Mouse (Mus musculus) liver, adult 2 months (tissue): ENCODE measurements around the gene Uhrf1bp1l.

ENCODE experiments used
- CTCF ChIP-seq: fragments of 200-500 bp; IDR thresholded peaks from 2 replicates; pipeline ENCODE4 v1.5.1; 2011; ENCODE audit warnings: low read depth, low read length, control low read depth
- POLR2A ChIP-seq: fragments of 200-500 bp; IDR thresholded peaks from 2 replicates; pipeline ENCODE4 v1.6.1; 2011; ENCODE audit warnings: low read length, control low read depth; ENCODE audit not compliant: insufficient read depth; ENCODE audit errors: extremely low read depth

GRCm38 (mm10) chr10:89743266-89743665, 1.5 kb upstream of the Uhrf1bp1l start:
- TF ChIP-seq POLR2A, result no peak
- no peak for TF ChIP-seq CTCF
